Mouse (Mus musculus): Measurements from ENCODE around the gene Mrm2.

GRCm38 (mm10) chr5:140282900-140283299 lies 48.8 kb downstream of the Mrm2 start:
- TF ChIP-seq USF1 (IDR thresholded peaks at IDR 0.05; ENCODE audit: low read depth, low read length) (no peak), CHD2 (IDR thresholded peaks at IDR 0.05; ENCODE audit: low read length) (no peak), CTCF (conservative IDR thresholded peaks at IDR 0.05 in 1 of 2, IDR thresholded peaks at IDR 0.05 in 1 of 2; ENCODE audit: low read depth in 2 of 2, low read length in 2 of 2) (no peak), MAX (IDR thresholded peaks at IDR 0.05; ENCODE audit: low read length) (no peak), POLR2A (IDR thresholded peaks at IDR 0.05; ENCODE audit: low read depth, low read length) (no peak), USF2 (conservative IDR thresholded peaks at IDR 0.05; ENCODE audit: low read depth, low read length) (no peak), EP300 (IDR thresholded peaks at IDR 0.05; ENCODE audit: low read length) (no peak), CHD1 (IDR thresholded peaks at IDR 0.05; ENCODE audit: low read depth, low read length) (no peak), MAZ (IDR thresholded peaks at IDR 0.05; ENCODE audit: low read depth, low read length) (no peak), JUND (conservative IDR thresholded peaks at IDR 0.05; ENCODE audit: low read depth, low read length) (no peak), ZNF384 (IDR thresholded peaks at IDR 0.05; ENCODE audit: low read depth, low read length) (no peak), E2F4 (IDR thresholded peaks at IDR 0.05; ENCODE audit: insufficient replicate concordance, low read depth, low read length) (no peak)
